Mouse (Mus musculus) neural tube, embryonic 12.5 days (tissue): ENCODE measurements at regions not wholly inside any gene's neighbourhood (a gene's known extent, or its start where the extent isn't known, plus 50 kb on each side); places are given as distances from the start of the nearest gene placed in this dataset.

ENCODE experiments used
- ATAC-seq: fragments of 200-750 bp; cut with Nextera tagmentation; 2 replicates; pipeline ENCODE4 v1.8.0; 2017; ENCODE audit warnings: low read depth, mild to moderate bottlenecking, moderate TSS enrichment, moderate library complexity; ENCODE audit not compliant: low FRiP score
- H3K27ac ChIP-seq: fragments of 300-500 bp; sonication (generic); 2 replicates; pipeline ENCODE4 v1.5.1; 2016
- H3K27me3 ChIP-seq: fragments of 300-500 bp; sonication (generic); replicated peaks from 2 replicates; pipeline ENCODE4 v1.6.1; 2016; ENCODE audit warnings: mild to moderate bottlenecking
- H3K36me3 ChIP-seq: fragments of 300-500 bp; sonication (generic); 2 replicates; pipeline ENCODE4 v1.6.1; 2016; ENCODE audit warnings: mild to moderate bottlenecking
- H3K4me1 ChIP-seq: fragments of 300-500 bp; sonication (generic); 2 replicates; pipeline ENCODE4 v1.6.1; 2016
- H3K4me2 ChIP-seq: fragments of 300-500 bp; sonication (generic); replicated peaks from 2 replicates; pipeline ENCODE4 v1.6.1; 2016; ENCODE audit warnings: mild to moderate bottlenecking
- H3K4me3 ChIP-seq: fragments of 300-500 bp; sonication (generic); 2 replicates; pipeline ENCODE4 v1.5.1; 2016
- H3K9ac ChIP-seq: fragments of 300-500 bp; sonication (generic); 2 replicates; pipeline ENCODE4 v1.6.1; 2016; ENCODE audit warnings: mild to moderate bottlenecking
- H3K9me3 ChIP-seq: fragments of 300-500 bp; sonication (generic); 2 replicates; pipeline ENCODE4 v1.6.1; 2016; ENCODE audit warnings: mild to moderate bottlenecking
- WGBS: fragments of 180-500 bp; shearing (Covaris S2); methylation state at CpG from one replicate; pipeline ENCODE4 v1.1.7; 2016; 5-methylcytosine and 5-hydroxymethylcytosine counted together

GRCm38 (mm10) chr4:8926642-8927275 lies 687.9 kb upstream of the Car8 start:
- H3K4me3 ChIP-seq: no peak overlapping the region
- WGBS: 46% methylated on average over 9 of the region's 9 CpGs
- ATAC-seq: no peak
- no peaks in the 10 kb centered on the region for H3K36me3 ChIP-seq
- no peaks in the 10 kb centered on the region for H3K27me3 ChIP-seq
- no peak overlapping the region for H3K27ac ChIP-seq
- H3K9ac ChIP-seq: no peak overlapping the region
- H3K4me1 ChIP-seq: peaks cover 26% of the 10 kb centered on the region
- H3K4me2 ChIP-seq: no peak overlapping the region
- no peaks in the 10 kb centered on the region for H3K9me3 ChIP-seq

DNA sequence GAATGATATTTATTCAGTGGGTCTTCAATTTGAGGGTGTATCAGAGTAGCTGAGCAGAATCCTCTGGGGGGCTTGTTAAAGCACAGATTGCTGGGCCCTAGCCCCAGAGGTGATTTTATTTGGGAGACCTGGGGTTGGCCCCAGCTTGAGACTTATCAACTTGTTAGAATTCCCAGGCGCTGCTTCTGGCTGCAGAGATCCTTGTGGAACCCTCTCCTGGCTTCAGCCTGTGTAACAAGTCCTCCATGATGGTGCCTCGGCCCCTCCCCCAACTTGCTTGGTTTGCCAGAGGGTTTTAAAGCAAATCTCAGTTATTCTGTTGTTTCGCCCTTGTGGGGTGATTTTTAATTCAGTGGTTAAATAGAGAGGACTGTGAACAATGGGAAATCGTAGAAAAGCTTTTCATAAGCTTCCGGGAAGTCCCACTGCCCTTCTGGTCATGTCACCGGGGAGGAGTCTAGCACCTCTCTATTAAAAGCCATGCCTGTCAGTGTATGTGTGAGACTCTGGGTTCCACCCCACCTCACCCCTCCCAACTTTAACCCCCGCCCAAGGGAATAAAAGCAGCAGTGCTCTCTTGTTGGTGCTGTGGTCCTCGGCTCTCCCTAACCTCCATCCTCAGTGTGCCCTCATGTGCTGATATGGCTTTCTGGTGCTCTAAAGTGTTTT lies 684.0 kb upstream of the Car8 start:
- no peak overlapping the region for H3K9ac ChIP-seq
- peak overlapping the region; percentile 56; the same call in 1 of the 2 replicates for H3K4me2 ChIP-seq
- no peaks in the 10 kb centered on the region for H3K27me3 ChIP-seq
- H3K36me3 ChIP-seq: no peaks in the 10 kb centered on the region
- no peak for ATAC-seq
- H3K9me3 ChIP-seq: no peaks in the 10 kb centered on the region
- H3K4me3 ChIP-seq: no peak overlapping the region
- peaks cover 47% of the 10 kb centered on the region for H3K4me1 ChIP-seq
- no peak overlapping the region for H3K27ac ChIP-seq
- WGBS: 43% methylated on average over 8 of the region's 8 CpGs

DNA sequence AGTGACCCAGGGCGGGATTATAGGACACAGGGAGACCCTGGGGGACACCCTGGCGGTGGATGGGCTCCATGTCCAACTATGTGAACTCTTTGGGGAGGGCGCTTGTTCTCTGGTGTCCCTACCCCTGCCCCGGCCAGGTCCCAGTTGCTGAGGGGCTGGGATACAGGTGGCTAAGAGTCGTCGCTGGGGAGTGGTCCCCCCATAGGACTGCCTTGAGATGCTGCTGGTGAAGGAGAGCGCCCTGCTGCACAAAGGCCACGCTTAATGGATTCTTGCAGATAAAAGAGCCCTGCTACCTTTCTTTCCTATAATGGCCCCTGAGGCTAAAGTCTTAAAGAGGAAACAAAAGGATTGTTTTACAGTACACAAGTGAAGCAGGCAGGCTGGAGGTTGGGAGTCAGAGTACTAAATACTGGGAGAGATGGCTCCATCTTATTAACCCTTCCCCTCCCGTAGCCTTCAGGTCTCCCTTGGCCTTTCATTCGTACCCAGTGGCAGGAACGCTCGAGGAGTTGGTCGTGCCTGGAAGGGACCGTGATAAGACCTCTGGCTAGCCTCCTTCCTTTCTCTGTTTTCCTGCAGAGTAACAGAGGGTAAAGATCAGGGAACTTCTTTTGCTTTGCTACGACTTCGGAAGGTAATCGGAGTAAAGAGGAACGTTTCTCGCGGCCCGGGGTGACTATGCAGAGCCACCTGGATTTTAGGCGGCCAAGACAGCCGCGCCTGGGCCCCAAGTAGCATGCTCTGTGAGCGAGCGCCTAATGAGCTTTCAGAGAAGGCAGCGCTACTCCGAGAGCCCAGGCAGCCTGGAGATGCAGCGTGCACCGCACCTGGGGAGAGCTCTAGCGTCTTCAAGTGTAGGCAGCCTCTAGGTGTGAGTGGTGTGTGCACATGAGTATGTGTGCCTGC lies 682.9 kb upstream of the Car8 start:
- 6% methylated on average over 31 of the region's 31 CpGs for WGBS
- peak; percentile 61 for ATAC-seq
- peaks cover 38% of the 10 kb centered on the region for H3K4me1 ChIP-seq

GRCm38 (mm10) chr4:8920306-8920705 lies 681.5 kb upstream of the Car8 start:
- no peaks in the 10 kb centered on the region for H3K9me3 ChIP-seq
- no peak overlapping the region for H3K27ac ChIP-seq
- H3K27me3 ChIP-seq: no peaks in the 10 kb centered on the region
- H3K36me3 ChIP-seq: no peaks in the 10 kb centered on the region
- H3K4me1 ChIP-seq: peaks cover 45% of the 10 kb centered on the region
- no peak overlapping the region for H3K4me3 ChIP-seq
- WGBS: 7% methylated on average over 2 of the region's 2 CpGs
- no peak overlapping the region for H3K4me2 ChIP-seq
- no peak overlapping the region for H3K9ac ChIP-seq
- no peak for ATAC-seq

More for the DNA sequence above, 682.9 kb upstream of the Car8 start:
- Histone ChIP-seq H3K27me3 (no peaks in the 10 kb centered on the region), H3K4me3 (no peak overlapping the region), H3K36me3 (no peaks in the 10 kb centered on the region), H3K4me2 (peak overlapping the region; percentile 56), H3K9me3 (no peaks in the 10 kb centered on the region), H3K27ac (no peak overlapping the region; the same call in 1 of the 2 replicates), H3K9ac (peak overlapping the region; percentile 33; the same call in 1 of the 2 replicates)

DNA sequence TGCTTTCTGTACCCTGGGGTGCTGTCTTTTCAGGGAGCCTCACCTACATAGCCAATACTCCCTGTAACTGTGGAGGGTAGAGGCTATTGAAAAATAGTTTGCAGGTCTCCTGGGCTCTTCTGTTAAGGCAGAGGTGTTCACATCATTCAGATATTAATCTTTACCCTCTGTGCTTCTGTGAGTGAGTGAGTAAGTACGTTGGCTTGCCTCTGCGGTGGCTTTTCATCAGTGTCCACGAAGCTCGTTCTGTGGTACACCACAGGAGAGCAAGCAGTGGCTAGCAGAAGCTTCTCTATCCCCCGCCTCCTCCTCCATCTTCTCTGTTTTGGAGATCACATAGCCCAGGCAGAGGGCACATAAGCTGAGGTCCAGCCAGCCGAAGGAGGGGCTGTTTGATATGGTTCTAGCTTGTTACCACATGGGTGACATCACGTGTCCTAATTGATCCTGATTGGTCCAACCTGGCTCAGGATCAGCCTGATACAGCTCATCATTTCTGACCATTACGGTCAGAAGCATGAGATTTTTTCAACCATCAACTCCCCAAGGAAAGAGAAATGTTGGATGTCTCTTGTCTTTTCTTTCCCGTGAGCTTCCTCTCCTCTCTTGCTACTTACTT lies 680.6 kb upstream of the Car8 start:
- peaks cover 52% of the 10 kb centered on the region for H3K4me1 ChIP-seq

More for the DNA sequence above, 680.6 kb upstream of the Car8 start:
- H3K27ac ChIP-seq: no peak overlapping the region
- WGBS: 74% methylated on average over 9 of the region's 9 CpGs
- H3K4me2 ChIP-seq: no peak overlapping the region
- no peak overlapping the region for H3K9ac ChIP-seq
- H3K36me3 ChIP-seq: no peaks in the 10 kb centered on the region
- no peaks in the 10 kb centered on the region for H3K9me3 ChIP-seq
- no peak overlapping the region for H3K4me3 ChIP-seq
- ATAC-seq: no peak
- no peaks in the 10 kb centered on the region for H3K27me3 ChIP-seq
